Mouse (Mus musculus) right cerebral cortex, adult 18-20 months (tissue): ENCODE measurements around the gene Ehmt2.

Experiments used
- DNase-seq: peaks from one replicate; pipeline ENCODE4 v3.0.0; 2022; ENCODE audit warnings: mixed read lengths

Gene Ehmt2

DNA sequence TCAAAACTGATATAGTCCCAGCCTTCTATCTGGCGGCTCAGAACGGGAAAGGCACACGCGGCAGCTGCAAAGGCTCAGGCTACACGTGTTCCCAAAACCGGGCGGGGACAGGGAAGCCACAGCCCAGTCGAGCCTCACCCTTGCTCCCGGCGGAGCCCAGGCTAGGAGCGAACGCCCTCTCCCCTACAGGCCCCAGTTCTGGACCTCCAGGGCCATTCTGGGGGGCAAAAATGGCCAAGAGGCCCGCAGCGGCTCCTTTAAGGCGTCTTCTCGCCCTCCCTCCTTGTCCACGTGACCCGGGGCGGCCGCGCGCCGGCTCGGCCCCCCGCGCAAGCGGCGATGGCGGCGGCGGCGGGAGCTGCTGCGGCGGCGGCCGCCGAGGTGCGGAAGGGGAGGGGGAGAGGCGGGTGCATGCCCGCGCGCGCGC lies at the start of gene Ehmt2, which contains the start of gene C2:
TSS of gene Ehmt2 (plus strand) at position 310 of the 427 bp plus-strand sequence.
TSS of gene C2 (minus strand) at position 106 of the 427 bp plus-strand sequence.
- peak; percentile 87 for DNase-seq

DNA sequence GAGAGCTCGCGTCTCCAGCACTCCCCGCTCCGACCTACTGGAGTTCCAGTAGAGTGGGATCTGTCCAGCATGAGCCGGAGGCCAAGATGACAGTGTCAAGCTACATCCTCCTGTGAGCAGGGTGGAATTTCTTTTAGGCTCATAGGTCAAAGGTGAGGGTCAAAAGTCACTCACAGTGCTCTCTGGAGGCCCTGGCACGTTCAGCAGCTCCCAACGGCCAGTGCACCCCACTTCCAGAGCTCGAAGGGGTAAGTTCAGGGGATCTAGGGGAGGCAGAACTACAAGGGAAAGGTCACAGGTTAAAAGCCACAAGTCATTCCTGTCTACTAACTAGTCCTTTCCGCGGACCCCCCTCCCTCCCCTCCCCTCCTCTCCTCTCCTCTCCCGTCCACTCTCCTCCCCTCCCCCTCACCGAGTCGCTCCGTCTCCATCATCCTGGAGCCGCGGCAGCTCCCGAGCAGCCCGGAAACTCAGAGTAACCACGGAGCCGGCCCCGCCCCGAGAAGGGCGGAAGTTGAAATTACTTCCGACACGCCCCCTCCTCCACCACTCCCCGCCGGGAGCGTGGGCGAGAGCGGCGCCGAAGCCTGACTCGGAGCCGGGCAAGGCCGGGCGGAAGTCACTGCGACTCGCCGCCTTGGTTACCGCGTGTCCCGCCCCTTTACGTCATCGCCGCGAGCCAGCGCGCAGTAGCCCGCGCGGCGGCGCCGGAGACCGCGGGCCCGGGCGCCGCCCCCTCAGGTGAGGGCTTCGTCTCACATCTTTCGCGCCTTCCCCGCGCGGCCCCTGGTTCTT lies 48.4 kb upstream of the Ehmt2 start, which contains the start of the genes Skiv2l and Nelfe:
TSS of gene Skiv2l (minus strand) at position 489 of the 795 bp plus-strand sequence.
TSS of gene Nelfe (plus strand) at position 670 of the 795 bp plus-strand sequence.
- DNase-seq: peak; percentile 99

DNA sequence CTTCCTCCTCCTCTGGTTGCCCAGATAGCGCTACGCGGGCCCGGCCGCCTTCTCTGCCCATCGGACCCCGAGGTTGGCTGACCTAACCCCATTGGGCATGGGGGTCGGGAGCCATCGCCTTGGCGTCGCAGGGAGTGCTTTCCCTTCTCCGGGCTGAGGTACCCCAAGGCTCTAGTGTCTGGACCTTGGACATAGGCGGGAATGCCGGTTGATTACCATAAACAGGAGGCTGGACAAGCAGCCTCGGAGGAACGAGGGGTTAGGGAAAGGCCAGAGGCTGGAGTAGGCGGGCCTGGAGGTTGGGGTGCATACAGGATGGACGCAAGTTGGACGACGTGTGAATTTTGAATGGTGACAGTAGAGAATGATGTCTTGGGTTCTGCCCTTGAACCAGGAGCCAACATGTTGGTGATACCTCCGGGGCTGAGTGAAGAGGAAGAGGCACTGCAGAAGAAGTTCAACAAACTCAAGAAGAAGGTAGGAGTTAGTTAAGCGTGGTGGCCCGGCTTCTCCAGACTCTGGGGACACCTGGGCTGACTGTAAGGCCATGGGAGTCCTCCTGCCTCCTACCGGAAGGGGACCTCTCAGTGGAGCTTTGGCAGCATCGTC lies 47.6 kb upstream of the Ehmt2 start:
- DNase-seq: no peak

DNA sequence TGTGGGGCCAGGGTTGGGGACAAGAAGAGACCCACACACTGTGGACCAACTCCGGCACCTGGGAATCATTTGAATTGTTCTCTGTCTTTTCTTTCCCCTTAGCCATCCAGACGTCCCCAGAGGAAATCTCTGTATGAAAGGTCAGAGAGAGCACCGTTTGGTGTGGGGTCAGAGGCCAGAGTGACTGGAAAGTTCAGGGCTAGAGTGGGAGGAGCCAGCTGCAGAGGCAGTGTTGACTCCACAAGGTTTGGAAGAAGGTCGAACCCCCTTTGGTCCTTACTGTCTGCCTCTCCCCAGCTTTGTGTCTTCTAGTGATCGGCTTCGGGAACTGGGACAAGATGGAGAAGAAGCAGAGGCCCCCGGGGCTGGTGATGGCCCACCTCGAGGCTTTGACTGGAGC lies 44.8 kb upstream of the Ehmt2 start:
- no peak for DNase-seq

DNA sequence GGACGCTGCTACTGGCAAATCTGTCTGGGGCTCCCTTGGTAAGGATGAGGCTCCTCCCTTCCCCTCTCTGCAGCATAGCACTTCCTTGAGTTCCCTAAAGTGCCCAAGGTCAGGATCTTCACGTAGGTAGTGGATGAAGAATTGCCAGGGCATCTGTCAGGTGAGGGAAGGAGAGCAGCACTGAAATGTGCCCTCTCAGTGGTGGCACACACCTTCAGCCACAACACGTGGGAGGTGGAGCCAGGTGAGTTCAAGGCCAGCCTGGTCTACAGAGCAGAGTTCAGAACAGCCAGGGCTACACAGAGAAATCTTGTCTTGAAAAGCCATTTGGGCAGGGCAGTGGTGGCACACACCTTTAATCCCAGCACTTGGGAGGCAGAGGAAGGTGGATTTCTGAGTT lies 43.5 kb upstream of the Ehmt2 start:
- DNase-seq: no peak

DNA sequence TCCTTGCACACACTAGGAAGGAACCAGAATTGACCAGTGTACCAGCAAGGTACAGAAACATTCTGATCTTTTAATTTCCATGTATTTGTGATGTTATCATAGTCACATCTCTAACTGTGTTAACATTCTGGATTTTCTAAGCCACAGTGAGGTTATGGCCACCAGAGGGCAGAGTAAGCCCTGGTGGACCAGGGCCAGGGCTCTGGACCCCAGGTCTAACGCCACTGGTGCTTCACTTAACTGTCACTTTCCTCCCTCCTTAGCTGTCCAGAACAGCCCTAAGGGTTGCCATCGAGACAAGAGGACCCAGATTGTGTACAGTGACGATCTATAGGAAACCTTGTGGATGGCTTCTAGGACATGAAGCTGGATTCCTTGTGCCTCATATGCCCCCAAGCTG lies 42.4 kb upstream of the Ehmt2 start:
- no peak for DNase-seq

DNA sequence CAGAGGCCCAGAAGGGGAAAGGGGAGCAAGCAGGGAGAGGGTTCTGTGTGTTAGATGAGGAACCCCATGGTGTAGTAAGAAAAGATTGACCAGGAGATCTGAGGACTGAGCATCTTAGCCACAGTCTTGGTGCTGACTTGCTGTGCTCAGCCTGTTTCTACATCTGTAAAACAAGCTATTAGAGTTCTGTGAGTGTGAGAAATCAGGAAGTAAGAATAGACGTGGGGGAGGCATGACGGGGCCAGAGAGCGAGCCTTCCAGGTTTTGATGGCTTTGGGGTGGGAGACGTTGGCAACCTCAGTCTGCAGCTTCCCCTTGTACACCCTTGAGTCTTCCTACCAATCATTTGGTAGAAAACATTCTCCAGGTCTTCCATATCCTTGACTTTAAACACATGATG lies 39.6 kb upstream of the Ehmt2 start:
- DNase-seq: no peak

DNA sequence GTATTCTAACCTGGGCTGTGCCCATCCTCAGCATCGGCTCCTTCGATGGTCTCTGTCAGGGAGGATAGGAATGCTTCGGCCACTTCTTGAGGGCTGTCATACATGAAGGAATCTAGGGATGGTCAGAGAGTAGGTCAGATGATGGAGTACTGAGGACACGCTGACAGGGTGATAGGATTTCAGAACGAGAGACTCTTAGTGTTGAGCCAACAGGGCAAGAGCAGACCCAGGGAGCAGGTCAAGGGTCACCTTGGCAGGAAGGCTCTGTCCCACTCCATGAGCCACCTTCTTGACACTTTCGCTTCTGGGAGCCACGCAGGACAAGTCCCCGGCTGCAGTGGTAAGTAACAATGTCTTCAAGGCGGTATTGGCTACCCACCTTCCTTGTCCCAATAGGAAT lies 37.8 kb upstream of the Ehmt2 start:
- DNase-seq: no peak

DNA sequence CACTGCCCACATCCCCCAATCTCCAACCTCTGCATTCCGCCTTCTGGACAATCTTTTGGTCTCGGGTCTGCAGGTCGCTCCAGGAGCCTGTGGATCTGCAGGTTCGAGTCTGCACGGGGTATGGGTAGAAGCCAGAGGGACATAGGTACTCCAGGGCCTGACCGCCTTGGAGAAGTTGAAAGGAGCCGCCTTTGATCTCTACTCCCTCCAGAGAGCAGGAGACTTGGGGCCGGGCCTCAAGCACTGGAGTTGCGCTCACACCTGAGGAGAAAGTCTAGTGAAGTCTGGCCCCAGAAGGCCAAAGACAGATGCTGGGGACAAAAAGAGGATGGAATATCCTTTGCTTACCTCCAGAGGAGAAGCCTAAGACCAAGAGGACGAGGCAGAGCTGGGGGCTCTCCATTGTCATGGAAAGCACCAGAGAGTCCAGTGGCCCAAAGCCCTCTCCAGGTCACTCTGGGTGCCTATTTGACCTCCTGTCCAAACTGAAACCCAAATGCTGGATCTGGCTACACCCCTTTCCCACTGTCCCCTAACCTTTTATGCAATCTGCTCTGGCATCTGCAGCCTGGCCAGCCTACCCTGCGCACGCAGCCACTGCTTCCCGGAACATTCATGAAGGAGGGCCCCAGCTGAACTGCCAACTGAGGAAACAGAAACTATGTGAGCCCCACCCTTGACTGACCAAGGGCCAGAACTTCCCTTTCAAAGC lies 36.4 kb upstream of the Ehmt2 start:
- no peak for DNase-seq

DNA sequence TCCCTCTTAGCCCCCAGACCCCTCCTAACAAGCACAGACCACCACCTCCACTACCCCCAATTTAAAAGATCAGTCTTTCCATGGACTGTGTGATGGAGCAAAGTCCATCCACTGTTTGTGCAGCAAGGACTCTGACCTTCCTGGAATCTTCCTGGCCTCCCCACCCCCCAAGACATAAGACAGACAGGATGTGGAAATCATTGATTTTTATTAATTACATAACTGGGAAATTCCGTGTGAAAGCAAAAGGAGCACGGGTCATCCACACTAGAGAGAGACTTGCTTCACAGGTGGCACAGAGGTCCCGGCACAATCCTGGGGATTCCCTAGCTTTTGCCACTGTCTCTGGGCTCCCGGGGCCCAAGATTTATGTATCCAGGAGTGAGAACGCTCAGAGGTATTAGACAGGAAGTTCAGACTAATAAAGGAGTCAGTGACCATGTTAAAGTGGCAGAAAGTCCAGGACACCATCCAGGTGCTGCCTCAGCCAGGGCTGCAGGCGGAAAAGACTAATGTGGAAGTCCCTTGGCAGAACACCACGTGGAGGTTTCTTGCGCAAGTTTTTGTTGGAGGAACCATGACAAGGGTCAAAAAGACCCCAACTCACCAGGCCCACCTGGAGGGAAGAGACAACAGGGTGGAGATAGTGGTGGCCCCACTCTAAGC lies 35.7 kb upstream of the Ehmt2 start, which contains the start of gene Cfb:
TSS of gene Cfb (minus strand) at position 103 of the 666 bp plus-strand sequence.
- DNase-seq: no peak

DNA sequence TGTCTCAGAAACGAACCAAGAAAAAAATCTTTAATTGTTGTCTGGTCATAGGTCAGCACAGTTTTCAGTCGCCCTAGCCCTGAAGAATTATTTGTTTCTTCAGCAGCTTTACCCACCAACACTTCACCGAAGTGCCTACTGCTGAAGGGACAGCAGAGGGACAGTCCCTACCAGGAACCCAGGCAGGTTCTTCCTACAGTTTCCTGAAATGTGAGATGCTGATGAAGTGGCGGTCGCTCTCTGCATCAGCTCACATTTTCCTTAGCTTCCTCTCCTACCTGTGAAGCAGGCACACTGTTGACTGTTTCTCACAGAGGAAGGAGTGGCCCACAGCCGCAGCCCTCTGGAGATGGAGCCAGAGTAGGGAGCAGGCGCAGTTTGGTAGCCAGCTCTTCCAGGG lies 32.3 kb upstream of the Ehmt2 start:
- no peak for DNase-seq

DNA sequence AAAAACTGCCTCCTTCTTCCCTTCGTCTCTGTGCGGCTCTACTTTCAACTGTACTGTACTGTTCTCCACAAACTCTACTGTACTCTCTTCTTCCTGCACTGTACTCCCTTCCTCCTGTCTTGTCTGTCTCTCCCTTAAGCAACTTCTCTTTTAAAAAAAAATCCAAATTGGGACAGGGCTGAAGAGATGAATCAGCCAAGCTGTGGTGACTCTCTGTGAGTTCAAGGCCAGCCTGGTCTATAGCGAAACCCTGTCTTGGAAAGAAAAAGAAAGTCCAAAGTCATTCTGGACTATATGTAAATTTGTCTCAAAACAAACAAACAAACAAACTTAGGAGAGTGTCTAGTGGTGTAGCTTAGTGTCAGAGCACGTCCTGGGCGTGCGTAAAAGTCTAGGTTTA lies 23.9 kb upstream of the Ehmt2 start:
- no peak for DNase-seq

DNA sequence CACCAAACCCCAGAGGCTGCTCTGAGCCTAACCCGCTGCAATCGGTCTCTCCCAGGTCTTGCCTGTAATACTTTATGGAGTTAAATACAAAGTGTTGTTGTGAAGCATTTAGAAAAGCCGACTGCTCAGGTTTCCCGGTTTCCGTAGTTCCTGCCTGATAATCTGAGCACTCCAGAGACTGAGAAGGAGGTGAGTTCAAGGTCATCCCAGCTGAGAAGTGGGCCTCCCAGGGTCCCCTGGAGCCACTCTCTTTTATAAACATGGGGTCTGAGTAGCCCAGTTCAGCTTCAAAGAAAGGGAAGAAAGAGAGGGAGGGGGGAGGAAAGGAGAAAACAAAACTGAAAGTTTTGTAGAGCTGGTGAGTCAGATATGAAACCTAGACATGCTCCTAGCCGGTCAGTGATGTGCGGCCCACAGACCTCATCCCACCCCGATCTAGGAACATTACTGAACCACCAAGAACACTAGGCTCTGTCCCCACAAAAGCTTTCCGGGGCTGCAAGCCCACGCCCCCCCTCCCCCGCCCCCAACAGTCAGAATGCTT lies 18.9 kb upstream of the Ehmt2 start, which contains the start of gene Zbtb12:
TSS of gene Zbtb12 (plus strand) at position 148 of the 544 bp plus-strand sequence.
- no peak for DNase-seq

DNA sequence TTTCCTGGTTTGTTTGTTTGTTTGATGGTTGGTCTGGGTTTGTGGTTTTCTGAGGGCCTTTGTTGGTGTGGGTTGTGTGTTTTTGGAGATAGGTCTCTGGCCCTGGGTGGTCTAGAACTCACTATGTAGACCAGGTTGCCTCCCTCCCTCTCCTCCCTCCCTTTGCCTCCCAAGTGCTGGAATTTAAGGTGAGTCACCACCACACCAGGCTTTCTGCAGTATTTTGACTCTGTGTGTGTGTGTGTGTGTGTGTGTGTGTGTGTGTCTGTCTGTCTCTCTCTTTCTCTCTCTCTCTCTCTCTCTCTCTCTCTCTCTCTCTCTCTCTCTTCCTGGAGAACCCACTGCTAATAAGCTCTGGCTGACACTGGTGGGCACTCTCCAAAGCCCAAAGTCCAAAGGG lies 17.1 kb upstream of the Ehmt2 start:
- DNase-seq: no peak

DNA sequence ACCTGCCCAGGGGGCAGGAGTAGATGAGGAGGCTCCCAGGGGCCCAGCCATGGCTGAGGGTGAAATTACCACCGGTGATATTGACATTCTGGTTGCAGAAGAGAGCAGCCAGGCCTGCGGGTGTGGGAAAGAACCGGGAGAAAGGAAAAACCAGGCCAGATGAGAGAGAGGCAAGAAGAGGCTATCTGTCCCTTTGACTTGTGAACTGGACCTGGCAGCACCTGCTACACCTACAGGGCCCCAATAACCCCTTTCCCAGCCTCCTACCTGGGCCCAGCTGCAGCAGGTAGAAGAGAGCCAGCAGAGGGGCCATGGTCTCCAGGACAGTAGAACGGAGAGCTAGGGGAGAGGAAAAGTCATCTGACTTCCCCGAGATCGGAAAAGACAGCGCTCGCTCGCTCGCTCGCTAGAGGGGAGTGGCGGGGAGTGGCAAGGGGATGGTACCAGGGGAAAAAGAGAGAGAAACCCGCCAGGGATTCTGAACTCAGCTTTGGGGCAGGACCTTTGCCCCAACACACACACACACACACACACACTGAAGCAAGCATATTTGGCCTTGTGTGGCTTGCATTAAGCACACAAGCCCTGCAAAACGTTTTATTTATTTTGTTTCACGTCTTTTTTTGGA lies 16.5 kb upstream of the Ehmt2 start, which contains the start of gene Gm20547:
TSS of gene Gm20547 (minus strand) at position 360 of the 628 bp plus-strand sequence.
- DNase-seq: no peak

DNA sequence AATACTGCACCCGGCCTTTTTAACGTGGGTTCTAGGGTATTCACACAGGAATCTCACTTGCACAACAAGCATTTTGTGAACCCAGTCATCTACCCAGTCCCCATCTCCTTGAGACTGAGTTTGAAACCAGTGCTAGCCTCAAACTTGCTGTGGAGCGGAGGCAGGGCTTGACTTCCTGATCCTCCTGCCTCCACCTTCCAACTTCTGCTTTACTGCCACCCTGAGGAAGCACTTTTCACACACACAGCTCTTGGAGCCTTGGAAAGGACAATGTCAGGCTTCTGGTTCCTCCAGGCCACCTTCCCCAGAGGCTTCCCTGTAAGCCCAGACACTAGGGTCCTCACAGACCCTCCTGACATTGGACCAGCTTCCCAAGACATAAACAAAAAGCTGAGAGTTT lies 14.9 kb upstream of the Ehmt2 start:
- DNase-seq: no peak

DNA sequence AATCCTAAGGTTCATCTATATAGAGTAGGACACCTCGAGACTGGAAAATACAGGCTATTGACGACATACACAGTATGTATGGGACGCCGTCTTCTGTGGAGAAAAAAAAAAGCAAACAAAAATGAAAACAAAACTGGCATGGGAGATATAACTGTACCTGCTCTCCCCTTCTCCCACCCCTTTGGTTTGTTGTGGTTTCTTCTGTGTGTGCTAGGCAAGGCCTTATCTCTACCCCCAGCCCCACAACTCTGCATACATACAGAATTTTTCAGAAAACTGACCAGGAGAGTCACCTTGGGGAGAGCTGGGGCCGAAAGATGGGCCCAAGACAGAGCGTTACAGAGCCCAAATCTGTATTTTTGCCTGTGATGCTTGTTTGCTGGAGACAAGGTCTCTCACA lies 13.6 kb upstream of the Ehmt2 start:
- DNase-seq: no peak

DNA sequence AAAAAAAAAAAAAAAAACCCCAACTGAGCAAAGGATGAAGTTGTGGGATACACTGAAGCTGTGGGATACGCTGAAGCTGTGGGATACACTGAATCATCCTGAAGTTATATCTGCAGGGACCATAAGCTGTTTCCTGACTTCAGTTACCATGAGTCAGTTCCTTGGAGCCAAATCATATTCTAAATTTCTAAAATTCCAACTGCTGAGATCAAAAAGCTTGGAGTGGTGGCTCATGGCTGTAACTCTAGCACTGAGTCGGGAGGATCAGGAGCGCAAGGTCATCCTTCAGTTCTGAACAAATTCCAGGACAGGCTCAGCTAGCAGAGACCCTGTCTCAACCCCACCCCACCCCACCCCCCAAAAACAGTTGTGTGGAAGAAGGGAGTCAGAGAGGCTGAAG lies 12.7 kb upstream of the Ehmt2 start:
- no peak for DNase-seq

DNA sequence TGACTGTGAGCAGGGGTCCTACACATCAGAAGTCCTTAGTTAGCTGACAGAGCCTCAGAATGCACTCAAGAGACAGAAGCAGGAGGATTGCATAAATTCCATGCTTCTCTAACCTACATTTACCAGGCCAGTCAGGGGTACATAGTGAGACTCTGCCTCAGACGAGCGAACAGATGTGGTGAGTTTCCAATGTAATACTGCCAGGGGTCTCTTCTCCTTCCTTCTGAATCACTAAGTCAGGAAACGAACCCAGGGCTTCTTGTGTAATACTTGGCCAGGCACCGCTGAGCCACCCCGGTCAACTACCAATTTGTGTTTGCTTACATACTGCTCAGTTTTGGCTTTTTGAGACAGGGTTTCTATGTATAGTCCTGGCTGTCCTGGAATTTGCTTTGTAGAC lies 10.3 kb upstream of the Ehmt2 start:
- no peak for DNase-seq

DNA sequence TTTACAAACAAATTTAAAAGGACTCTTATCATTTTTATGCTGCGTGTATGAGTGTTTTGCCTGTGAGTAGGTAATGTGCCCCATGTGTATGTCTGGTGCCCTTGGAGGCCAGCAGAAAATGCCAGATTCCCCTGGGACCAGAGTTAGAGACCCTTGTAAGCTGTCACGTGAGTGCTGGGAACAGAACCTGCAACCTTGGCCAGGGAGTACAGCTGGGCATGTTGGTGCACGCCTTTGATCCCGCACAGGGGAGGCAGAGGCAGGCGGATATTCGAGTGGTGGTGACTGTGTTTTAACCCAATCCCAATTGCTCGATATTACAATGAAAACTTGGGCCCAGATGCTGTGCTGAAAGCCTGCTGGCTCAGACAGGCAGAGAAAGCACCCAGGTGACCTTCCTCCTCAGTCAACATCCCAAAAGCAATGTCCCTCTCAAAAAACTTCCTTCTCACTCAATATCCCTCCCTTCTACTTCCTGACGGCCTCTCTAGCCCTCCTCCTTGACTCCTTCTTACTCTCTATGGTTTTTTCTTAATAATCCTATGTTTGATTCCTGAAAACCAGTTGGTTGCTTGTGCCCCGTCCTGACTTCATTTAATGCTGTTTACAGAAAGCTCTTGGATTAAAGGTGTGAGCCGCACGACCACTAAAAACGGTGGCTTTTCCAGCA lies 8.1 kb upstream of the Ehmt2 start:
- DNase-seq: no peak

DNA sequence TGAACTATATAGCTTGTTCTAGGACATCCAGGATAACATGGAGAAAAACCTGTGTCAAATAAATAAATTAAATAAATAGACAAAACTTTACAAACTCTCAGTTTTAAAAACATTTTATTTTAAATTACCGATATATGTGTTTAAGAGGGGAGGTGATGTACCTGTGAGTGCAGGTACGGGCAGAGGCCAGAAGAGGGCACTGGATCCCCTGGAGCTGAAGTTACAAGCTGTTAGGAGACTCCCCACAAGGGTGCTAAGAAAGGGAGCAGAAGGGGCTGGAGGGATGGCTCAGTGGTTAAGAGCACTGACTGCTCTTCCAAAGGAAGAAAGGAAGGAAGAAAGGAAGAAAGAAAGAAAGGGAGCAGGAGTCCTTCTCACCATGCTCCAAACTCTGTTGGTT lies 6.9 kb upstream of the Ehmt2 start:
- DNase-seq: no peak
